Mouse (Mus musculus): ENCODE results near the gene Ube2o.

DNA sequence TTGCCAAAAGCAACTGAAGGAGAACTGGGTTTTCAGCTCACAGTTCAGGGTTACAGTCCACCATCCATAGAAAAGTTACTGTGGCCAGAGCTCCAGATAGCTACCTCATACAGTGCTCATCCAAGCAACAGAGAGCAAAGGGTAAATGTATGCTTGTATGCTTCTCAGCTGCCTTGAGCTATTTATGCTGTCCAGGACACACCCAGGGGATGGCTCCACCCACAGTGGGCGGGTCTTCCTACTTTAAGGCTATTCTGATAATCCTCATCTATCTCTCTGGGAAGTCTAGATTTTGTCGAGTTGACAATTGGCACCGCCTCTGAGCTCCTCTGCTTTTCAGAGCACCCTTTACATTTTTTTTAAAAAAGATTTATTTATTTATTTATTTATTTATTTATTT is 60.1 kb downstream of the Ube2o start:
- TF ChIP-seq CTCF (IDR thresholded peaks at IDR 0.05; ENCODE audit: extremely low read depth, insufficient read length, insufficient replicate concordance, low read depth, low read length), result no peak
- TF ChIP-seq POLR2A (IDR thresholded peaks at IDR 0.05; ENCODE audit: low read depth, low read length), result no peak

Data from small intestine, adult 2 months (tissue).